Mouse (Mus musculus) cerebral cortex, adult 2 months (tissue): Measurements from ENCODE around the gene Khdrbs2.

ENCODE experiments used
- WGBS: fragments of 180-500 bp; shearing (Covaris S2); methylation state at CpG from one replicate; pipeline ENCODE4 v1.1.7; 2018; 5-methylcytosine and 5-hydroxymethylcytosine counted together

Gene Khdrbs2

DNA sequence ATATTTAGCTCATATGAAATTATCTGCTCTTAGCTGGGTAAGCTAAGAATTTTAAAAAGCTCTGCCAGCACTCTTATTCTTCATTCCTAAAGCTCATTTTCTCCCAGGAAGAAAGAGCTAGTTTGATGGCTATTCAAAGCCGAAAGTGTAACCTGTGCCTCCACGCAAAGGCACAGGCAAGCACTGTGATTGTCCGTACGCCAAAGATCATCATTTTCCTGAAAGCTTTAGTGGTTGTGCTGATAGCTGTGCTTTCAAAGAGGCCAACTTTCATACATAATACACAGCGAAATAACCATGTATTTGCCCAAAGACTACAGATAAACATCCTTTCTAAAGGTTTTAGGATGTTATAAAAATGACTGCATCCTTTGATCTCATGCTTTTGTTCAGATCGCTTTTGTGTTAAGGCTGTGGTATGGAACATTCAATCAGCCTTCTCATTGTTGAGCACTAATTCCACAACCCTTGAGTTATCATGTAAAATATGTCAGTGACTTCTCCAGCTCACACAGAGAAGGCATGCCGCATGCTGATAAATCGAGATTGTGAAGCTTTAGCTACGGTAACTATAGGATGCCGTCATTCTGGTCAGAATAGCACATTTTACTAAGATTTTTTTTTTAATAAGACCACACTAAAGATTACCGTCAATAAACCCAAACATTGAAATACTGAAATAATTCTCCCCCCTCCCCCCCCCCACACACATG, 299.1 kb downstream of the Khdrbs2 start:
- WGBS = 75% methylated on average over 11 of the region's 11 CpGs

- 64% methylated on average over 2 of the region's 2 CpGs for WGBS
These were observed 315.4 kb downstream of the Khdrbs2 start for GRCm38 (mm10) chr1:32487944-32488343.

GRCm38 (mm10) chr1:32503381-32503780, 330.9 kb downstream of the Khdrbs2 start:
- WGBS = 59% methylated on average over 6 of the region's 6 CpGs

GRCm38 (mm10) chr1:32547194-32547593, 374.7 kb downstream of the Khdrbs2 start, which contains the start of gene Gm5415:
Gm5415 (minus strand) TSS chr1:32547294.
- 68% methylated on average over 2 of the region's 7 CpGs for WGBS

DNA sequence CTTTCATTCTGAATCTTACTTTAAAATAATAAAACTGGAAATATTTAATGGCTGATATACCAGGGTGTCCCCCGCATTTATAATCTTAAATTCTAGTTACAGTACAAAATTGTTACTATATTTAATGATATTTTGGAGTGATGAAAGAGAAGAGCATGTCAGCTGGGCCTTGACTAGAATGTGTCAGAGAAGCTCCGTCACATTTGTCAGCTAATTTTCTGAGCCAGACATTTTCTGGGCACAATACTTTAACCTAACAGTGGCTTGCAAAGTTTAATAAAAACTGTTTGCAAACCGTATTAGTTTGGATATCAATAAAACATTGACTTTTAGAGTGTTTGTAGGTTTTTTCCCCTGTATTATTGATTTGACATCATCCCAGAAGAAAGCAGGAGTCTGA, 380.9 kb downstream of the Khdrbs2 start:
- 65% methylated on average over 3 of the region's 3 CpGs for WGBS

DNA sequence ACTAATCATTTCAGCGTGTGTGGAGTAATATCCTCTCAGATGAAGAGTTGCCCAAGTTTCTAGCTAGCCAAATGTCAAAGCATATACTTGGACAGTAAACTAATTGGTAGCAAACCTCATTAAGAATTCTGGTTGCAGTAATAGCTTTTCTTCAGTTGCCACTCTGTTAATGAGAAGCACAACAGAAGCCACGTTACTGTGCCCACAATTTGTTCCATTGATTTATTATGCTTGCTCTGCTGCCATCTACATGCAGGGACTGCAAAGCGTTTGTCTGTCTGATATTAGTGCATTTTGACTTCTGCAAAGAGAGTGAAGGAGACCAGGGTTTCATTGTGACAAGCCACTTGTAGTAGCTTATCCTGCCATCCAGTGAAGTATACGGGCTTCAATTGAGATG, 381.4 kb downstream of the Khdrbs2 start:
- 26% methylated on average over 4 of the region's 4 CpGs for WGBS

- 66% methylated on average over 2 of the region's 2 CpGs for WGBS
These were observed 396.4 kb downstream of the Khdrbs2 start for GRCm38 (mm10) chr1:32568901-32569300.

GRCm38 (mm10) chr1:32626060-32626459, 453.5 kb downstream of the Khdrbs2 start:
- WGBS = 41% methylated on average over 1 of the region's 1 CpGs

GRCm38 (mm10) chr1:32632415-32633354, 460.2 kb downstream of the Khdrbs2 start:
- WGBS = 46% methylated on average over 5 of the region's 5 CpGs

DNA sequence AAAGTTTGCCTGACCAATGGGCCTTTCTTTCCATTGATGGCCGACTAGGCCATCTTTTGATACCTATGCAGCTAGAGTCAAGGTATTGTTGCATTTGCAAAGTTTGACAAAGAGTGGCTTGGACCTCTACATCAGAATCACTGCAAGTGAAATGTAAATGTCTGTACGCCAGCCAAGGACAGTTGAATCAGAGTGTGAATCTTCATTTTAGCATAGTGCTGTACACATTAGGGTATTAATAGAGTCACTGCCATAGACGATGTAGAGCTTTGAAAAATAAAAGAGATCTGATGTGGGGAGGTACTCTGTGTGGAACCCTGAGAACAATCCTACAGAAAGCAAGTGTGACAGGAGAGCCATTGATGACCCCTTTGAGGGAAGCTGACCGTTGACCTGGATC, 460.9 kb downstream of the Khdrbs2 start:
- 67% methylated on average over 4 of the region's 4 CpGs for WGBS

GRCm38 (mm10) chr1:32639118-32639517, 466.6 kb downstream of the Khdrbs2 start:
- 45% methylated on average over 5 of the region's 5 CpGs for WGBS

DNA sequence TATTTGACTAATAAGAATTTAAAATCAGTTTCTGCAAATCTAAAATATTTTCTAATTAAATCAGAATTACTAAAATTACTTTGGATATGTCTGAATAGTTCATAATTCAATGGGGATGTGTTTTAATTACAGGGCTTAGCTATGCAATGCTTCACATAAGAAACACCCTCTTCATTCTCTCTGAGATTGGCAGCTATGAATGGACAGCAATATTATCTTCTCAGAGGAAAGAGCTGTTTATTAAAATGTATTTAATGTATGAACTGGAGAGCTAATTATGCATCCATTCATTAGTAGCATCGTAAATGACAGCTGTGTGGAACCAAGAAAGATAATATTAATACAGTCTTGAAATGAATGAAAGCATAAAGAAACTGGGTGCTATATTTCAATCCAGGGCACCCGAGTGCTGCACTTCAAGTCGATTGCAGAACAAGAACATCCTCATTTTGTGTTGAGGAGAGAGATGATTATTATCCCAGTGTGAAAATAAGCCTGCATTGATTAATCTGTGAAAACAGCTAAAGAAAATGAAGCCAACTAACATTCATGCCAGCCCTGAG, 477.2 kb downstream of the Khdrbs2 start:
- 65% methylated on average over 3 of the region's 3 CpGs for WGBS

DNA sequence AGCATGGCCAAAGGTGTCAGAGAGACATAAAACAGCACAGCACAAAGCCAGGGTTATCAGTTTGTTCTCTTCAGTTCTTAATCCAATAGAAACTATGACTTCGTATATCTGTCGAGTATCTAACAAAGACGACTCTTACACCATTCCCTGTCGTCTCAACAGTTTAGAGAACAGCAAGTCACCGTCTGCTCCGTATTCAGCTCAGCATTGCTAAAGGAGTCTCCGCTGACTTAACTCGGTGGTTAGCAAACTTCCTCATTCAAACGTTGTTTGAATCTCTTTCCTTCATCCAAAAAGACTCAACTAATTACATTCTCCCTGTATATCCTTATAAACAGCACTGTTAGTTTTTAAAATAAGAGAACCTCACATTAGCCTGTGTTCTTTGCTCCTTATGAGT, 521.3 kb downstream of the Khdrbs2 start:
- 78% methylated on average over 9 of the region's 9 CpGs for WGBS

GRCm38 (mm10) chr1:32700132-32700531, 527.6 kb downstream of the Khdrbs2 start:
- 89% methylated on average over 4 of the region's 4 CpGs for WGBS

DNA sequence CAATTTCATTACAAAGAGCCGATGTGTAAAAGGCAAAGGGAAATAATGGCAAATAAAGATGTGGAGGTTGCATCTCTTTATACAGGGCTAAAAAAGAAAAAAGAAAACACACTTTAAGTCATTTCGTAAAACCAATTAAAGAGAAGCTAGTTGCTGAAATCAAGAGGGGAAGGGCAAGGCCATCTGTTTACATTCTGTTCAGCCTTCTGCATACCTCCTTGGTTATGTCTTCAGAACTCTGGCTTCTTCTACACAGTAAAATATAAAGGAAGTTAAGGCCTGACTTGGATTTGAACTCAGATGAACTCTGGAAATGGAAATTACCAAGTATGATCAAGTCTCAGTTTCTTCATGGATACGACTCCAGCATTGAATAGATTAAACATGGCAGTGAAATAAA, 528.8 kb downstream of the Khdrbs2 start:
- 73% methylated on average over 3 of the region's 3 CpGs for WGBS
